Mouse (Mus musculus) cerebellum, adult 9-10 months (tissue): ENCODE measurements around the gene Rev3l.

Source experiments
- DNase-seq: peaks from one replicate; pipeline ENCODE4 v3.0.0; 2022

The Rev3l gene

DNA sequence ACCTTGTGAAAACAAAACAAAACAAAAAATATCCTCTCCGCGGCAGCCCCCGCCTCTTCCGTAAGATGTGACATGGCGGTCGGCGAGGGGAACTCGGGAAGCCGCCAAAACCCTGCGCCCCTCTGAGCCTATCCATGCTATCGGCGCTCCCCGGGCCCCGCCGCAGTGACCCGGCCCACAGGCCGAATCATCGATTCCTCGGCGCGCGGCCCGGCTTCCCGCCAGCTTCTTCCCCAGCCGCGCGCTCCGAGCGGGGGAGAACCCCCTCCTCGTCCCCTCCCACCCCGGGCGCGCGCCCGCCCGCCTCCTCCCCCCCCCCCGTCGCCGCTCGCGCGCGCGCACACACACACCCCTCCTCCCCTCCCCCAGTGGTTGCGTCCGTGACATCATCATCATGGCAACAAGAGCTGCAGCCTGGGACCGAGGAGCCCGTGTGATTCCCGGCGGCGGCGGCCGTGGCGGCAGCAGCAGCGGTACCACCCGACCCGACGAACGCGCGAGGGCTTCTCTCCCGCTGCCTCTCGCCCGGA, at the start of gene Rev3l:
Gene Rev3l (plus strand): TSS at position 383 of the 530 bp plus-strand sequence.
- peak; percentile 93 for DNase-seq

DNA sequence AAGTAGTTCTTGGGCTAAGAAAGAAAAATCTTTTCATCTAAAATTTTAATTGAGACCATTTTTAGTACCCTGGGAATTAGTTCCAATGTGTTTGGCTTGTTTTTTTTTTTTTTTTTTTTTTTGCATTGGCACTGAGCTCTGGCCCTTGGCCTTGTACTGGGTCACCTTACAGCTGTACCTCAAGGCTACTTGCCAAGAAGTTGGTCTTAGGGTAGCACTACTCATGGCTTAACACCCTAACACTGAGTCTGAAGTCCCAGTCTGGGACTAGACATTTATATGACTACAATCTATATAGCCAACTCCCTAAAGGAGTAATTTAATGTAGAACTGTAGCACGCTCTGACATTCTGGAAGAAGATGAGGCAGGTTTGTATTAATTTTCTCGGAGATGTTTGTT, 49.4 kb upstream of the Rev3l start:
- DNase-seq: no peak

DNA sequence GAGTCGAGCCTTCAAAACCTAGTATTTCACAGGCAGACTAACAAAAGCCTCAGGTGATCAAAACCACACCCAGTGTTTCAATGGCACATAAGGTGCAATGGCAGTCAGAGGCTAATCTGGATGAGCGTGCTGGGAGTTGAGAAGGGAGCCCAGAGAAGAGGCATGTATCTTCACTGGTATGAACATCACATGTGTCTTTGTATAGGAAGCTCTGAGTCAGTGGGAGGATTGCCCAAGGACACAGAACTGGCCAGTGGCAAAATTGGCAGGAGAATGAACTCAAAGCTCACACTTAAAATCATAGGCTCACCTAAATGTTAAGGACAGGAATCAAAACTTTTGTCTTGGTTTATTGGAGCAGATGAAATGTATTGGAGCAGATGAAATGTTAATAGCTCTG, 48.4 kb upstream of the Rev3l start:
- no peak for DNase-seq

DNA sequence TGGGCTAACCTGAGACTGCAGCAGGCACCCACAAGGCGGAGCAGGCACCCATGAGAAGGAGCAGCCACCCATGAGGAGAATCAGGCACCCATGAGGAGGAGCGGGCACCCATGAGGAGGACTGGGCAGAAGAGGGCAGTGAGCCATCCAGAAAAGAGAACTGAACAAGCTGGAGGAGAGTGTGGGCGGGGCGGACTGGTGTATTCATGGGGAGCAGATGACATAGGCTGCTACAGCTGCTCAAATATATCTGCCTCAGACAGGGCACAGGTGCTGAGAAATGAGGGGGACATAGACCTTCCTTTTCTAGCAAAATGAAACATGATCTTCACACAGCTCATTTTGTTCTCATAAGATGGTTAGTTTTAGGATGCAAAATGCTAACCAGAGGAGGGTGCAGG, 45.1 kb upstream of the Rev3l start:
- DNase-seq: no peak

DNA sequence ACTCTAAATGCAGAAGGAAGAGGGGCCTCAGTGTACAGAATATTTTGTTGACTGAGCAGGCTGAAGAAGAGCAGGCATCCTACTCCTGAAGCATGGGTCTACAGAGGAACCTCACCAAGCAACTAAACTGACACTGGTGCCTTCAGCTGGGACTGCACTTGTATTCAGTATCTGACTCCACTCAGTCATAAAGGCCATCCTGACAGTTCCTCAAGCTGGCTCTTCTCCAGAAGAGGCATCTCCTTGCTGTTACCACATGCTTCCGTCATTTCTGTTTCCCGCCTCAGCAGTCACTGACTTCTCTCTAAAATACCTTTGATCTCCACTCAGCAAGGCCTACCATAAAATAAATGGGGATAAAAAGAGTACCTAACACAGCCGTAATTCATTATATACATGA, 44.1 kb upstream of the Rev3l start:
- peak; percentile 34 for DNase-seq

DNA sequence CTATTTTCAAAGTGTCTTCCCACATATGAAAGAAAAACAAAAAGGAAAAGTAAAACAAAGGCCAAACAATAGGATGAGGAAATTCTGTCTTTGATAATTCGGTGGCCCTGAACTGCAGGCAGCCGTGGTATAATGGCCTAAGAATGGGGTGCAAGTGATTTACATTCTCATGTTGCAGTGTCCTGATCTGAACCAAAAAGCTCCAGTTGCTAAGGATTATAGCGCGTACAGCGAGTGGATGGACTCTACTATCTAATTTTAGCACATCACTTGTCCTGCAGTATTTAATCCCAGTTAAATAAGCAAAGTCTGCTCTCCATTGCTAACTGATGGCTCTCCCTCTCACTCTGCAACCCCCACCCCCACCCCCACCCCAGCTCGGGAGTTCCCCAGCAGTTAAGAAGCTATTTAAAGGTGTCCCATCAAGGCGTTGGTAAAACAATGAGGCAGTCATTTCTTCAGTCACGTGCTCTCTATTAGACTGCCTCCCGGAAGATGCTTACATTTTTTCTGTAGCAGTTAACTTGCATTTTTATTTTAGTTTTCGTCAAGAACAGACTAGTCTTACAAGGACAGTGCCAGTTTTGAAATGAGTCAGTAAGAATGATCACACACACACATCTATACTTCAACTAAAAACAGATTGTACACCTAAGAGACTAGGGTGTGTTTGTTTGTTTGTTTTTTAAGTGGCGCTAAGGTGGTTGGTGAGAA, 40.4 kb upstream of the Rev3l start:
- DNase-seq: no peak

DNA sequence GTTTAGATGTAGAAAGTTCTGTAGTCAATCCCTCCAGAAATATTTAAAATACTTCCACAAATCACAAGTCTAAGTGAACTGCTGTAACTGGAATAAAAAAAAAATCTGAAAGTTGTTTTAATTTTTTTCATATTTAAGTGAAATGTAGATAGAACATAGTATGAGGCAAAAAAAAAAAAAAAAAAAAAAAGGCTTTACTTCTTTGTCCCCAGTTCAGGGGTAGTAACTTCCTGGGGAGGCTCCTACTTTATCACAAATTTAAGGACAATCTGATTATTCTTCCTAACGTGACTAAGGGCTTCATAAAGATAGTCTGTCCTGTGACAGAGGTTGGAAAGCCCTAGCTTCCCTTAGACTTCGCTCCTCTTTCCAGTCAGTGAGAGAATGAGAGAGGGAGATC, 39.8 kb upstream of the Rev3l start:
- DNase-seq: no peak

DNA sequence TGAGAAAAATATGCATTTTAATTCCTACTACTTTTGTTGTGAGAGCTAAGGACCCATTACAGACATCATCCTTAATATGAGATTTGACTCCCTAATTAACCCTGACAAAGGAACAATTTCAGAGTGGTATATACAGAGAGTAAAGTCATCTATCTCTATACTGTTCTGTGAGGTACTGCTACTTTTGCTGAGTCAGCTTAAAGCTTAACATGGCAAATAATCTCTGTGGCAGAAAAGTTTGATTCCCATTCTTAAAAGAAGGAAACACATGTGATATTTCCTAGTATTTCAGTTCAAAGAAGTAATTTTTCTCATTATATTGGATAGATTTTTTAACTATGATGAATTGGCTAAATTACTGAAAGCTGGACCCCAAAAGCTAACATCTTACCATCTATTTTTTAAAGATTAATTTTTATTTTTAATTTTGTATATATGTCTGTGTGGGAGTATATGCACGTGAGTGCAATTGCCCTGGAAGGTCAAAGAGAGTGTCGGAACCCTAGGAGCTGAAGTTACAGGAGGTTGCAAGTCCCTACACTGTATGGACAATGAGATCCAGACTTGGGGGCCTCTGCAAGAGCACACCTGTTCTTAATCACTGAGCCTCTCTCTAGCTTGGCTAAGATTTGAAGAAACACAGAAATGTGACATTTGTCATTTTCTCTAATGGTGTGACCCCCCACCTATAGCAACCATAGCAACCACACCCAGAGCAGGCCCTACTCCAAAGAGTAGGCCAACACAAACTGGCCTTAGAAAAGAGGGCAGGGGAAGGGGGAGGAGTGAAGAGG, 24.0 kb upstream of the Rev3l start:
- DNase-seq: no peak

DNA sequence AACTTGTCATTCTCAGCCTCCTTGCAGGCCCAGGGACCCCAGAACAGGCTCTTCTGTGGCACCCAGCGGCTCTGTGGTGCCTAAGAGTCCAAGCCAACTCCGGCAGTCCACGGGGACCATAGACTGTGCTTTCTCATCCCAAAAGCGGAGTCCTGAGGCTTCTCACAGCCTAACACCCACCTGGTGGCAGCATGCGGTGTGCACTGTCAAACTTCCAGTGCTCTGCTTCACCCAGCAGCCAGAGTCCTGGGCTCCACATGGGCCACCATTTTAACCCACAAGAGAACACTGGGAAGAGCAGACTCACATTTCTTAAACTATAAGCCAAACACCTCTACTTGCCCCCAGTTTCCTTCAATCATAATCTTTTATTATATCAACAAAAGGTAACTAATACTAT, 15.0 kb upstream of the Rev3l start:
- no peak for DNase-seq

DNA sequence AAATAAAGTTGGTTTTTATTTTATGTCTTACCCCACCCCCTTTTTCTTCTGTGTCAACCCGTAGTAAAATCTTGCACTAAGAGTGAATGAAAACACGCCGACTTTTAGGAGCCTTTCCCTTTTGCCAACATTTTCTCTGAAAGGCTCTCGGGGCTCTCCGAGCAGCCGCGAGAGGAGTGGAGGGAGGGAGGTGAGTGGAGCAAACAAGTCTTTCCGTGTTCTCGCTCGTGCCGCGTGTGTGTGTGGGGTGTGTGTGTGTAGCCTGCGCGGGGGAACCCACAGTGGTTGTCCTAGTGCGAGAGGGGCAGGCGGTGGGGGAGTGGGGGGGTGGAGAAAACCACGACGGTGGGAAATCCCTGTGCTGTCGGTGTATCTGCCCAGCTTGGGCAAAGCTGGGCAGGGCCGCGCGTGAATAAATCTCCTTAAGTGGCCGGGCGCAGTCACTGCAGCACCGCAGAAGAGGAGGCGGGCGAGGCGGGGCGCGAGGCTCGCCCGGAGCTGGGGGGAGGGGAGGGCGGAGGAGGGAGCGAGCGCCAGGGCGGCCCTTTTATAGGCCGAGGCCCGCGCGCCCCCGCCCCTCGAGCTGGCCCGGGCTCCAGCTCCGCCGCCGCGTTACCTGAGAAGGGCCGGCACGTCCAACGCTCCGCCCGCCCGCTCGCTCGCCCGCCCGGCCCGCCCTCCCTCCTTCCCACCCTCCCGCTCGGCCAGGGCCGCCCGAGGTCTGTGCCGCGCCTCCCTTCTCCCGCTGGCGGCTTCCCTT, 762 bp upstream of the Rev3l start:
- DNase-seq: peak; percentile 93

DNA sequence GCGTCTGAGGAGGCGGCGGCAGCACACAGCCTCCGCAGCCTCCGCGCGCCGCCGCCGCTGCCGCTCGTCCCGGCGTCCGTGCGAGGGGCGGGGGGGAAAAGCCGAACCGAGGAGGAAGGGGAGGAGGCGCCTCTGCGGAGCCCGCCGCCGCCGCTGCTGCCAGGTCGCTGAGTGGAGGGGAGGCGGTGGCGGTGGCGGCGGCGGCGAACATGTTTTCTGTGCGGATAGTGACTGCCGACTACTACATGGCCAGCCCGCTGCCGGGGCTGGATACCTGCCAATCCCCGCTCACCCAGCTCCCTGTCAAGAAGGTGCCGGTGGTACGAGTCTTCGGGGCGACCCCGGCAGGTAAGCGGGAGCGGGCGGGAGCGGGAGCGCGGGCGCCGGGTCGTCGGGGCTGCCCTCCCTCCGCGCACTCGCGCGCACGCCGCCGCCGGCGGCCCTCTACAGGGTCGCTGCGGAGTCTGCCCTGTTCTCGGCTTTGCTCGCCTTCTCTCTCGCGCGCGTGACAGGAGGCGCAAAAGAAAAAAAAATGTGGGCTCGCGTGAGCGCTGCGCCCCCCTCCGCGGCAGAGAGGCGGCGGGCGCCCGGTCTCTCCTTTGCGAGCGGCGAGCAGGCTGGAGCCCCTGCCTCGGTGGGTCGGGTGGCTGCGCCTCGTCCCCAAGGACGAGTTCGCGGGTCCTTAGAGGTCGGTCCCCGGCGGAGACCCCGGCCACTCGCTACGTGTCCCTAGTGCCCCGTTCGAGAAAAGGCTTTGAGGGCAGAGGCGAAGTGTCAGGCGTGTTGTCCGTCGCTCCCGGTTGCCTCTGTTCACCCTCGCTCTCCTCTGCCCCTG, 565 bp downstream of the Rev3l start:
- peak; percentile 85 for DNase-seq

DNA sequence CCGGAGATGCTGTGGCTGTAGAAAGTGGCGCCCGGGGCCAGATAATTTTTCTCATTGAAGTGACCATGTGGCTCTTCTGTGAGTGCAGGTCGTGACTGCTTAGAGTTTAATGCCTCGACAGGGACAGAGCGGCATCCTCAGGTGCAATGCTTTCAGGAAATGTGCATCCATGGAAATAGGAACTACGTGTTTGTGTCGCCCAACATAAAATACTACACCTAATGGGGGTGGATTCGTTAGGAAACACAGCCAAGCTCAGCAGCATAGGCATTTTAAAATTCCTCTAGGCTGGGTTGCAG, 1.1 kb downstream of the Rev3l start:
- peak; percentile 82 for DNase-seq

DNA sequence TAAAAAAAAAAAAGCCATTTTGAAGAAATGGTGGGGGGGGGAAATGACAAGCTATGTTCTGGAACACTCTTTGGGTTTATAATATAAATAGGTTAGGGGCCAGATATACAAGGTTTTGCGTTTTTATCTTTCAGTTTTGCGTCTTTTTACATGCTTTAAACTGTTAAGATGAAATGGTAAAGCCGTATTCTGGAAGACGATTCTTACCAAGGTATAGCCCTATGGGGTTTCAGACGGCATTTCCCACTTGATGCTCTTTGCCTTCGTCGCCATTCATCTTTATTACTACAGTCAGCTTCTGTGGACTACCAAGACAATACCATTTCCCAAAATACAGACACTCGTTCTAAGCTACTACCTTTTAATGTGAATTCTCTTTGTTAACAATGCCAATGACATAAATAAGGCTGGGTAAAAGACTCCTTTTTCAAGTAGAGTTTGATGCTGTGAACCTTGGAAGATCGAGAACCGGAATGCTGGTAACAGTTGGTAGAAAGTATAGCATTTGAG, 1.6 kb downstream of the Rev3l start:
- DNase-seq: peak; percentile 44

DNA sequence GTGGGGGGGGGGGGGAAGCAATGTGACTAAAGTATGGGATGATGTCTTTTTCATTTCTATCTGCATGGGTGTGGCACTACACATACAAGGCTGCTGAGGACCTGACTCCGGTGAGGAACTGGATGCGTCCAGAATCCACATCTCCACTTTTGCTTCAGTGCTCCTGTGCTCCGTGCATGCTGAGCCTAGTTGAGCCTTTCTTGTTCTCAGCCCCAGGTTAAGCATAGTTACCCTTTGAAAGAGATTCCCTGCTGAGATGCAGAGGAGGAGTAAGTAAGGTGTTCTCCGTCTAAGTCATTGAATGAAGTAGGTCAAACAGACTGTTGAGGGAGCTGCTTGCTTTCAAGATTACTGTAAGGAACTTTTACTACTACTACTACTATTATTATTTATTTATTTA, 4.3 kb downstream of the Rev3l start:
- DNase-seq: no peak

DNA sequence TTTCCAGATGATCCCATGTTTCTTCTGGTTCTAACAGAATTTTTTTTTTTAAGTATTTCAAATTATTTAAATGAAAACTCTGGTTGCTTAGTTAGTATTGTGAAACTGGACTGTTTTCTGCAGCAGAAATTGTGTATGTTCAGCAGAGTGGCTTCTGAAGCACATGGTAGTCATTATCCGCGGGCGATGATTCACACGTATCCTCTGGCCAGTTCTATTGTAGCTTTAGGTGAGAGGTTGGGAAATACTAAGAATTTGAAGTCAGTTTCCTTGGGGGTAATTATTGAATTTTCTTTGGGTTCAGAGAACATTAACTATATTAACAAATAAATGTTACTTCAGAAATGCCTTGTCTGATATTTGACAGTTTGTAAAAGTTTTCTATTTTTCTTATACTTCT, 10.1 kb downstream of the Rev3l start:
- DNase-seq: no peak

DNA sequence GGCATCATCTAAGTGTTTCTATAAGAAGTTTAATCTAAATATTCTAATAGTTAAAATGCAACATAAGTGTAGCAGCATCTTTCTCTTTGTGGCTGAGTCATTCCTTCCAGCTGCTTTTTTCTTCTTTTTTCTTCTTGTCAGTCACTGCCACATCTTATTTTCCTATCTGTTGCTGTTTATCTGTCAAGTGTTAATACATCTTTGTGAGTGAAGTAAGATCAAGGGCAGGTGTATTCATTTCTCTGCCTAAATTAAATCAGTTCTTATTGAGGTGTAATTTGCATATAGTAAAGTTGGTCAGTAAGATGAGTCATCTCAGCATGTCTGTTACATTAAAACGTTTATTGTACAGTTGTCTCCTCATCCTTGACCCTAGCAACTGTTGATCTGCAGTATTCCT, 32.8 kb downstream of the Rev3l start:
- DNase-seq: no peak

DNA sequence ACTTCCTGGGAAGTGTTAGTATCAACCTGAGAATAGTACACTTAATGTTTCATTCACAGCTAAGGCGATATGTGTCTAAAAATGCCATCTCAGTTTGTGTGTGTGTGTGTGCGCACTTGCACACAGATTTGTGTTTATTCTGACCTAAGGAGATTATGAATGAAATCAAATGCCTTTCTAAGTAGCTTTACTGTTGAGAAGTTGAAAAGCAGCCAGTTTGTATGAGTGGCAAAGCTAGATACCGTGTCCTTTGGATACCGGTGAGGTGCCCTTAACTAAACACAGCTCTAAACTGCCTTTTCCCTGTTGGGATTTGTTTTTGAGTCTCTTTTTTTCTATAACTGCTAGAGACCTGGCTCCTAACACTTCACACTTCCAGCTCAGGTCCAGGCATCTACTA, 34.8 kb downstream of the Rev3l start:
- DNase-seq: no peak

DNA sequence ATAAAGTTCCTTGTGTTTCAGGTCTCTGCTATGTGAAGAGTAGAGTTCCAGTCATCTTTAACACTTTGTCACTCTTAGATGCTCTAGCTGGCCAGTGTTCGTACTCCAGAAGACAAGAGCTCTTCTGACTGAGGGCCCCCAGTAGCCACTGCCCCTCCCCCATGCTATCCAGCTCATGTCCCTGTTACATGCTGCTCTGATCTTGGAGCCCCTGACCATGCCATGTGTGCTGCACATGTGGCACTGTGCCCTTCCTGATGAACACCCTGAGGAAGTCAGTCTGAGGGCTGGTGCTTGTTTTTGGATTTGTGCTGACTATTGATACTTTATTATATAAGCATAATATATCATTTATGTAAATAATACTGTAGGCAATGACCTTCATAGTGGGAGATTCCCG, 40.3 kb downstream of the Rev3l start:
- DNase-seq: no peak

DNA sequence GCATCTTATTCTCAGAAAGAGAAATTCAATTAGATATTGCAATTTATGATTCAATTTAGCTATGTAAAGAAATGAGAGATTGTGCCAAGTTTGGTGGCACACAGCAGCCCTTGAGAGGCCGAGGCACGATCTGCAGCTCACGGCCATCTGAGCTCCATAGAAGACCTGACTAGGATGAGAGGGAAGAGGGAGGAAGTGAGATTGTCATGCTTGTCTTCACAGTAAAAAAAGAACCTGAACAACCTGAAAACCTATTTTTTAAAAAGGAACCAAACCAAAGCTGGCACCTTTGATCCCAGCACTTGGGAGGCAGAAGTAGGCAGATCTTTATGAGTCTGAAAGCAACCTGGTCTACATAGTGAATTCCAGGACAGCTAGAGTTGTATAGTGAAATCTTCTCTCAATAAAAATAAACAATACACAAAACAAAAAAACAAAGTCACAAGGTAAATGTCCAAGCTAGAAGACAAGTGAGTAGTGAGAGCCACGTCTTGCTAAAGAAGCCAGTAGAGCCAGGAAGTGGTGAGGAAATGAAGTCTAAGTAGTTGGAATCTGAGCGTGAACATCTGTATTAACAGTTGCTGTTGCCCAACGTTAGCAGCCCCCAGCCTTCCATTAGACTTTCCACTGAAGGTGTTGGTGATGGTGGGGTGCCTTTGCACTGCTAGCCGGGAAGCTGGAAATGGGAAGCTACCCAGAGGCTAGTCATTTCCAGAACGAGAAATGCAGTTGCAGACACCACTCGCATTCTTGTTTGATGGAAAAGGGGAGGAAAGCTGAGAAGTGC, 42.2 kb downstream of the Rev3l start:
- DNase-seq: no peak

DNA sequence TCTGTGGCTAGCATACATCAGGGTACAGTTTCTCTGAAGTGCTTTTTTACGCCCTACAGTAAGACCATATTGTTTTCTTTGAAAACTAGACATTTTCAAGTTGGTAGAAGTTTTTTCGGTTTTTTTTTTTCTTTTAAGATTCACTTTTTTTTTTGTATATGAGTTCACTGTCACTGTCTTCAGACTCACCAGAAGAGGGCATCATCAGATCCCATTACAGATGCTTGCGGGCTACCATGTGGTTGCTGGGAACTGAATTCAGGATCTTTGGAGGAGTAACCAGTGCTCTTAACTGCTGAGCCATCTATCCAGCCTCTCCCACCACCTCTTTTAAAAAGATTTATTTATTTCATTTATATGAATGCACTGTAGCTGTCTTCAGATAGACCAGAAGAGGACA, 45.0 kb downstream of the Rev3l start:
- no peak for DNase-seq

DNA sequence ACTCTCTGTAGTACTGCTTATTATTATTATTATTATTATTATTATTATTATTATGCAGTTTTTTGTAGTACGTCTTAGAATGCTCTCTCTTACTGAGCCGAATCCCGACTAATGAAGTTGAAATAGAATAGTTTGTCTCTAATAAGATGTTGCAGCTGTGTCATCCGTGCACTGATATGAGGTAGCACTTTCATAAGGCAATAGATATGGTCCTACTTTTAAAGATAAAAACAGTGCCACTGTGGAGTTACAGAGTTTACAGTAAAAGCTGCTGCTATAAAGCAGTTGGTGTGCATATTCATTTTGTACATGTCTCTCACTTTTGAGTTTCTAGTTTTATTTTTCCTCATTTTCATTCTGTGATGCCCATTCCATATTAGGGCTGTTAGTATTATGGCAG, 46.4 kb downstream of the Rev3l start:
- no peak for DNase-seq

DNA sequence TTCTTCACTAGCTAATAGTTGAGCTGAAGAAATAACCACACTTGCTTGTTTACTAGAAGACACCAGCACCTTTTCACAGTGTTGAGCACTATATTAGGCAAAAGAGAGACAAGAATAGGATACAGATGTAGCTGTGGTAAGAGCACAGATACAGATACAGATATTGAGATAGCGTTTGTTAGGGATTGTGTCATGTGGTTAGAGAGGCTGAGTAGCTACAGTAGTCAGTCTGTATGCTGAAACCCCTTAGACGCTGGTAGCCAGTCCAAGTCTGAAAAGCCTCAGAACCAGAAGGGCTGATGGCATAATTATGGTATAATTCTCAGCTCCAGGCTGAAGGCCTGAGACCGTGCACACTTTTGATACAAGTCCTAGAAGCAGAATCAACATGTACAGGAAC, 53.3 kb downstream of the Rev3l start:
- DNase-seq: no peak
